Mouse (Mus musculus) CH12.LX (cell line): ENCODE results near the gene Slc38a10. TPM values are rescaled to one million over a fixed set of nuclear protein-coding genes. Genes with fewer than 3 reads are reported as not detected.

Source experiments
- DNase-seq: peaks from one replicate; pipeline ENCODE4 v3.0.0-alpha.2; 2013; ENCODE audit errors: extremely low read depth
- H3K27ac ChIP-seq: 2 replicates; pipeline ENCODE4 v1.5.1; 2012; ENCODE audit warnings: low read depth, mild to moderate bottlenecking, control low read depth, moderate library complexity; ENCODE audit not compliant: insufficient read depth
- H3K27me3 ChIP-seq: replicated peaks from 2 replicates; pipeline ENCODE3; 2012; ENCODE audit warnings: inconsistent platforms
- H3K36me3 ChIP-seq, 2 experiments: replicated peaks in 1 of 2; 2 replicates each; pipeline versions ENCODE3 to v1.6.1; 2012; ENCODE audit warnings: inconsistent platforms in 1 of 2, low read length in 1 of 2, mild to moderate bottlenecking in 1 of 2, mixed read lengths in 1 of 2, moderate library complexity in 1 of 2; ENCODE audit not compliant: control insufficient read depth in 1 of 2, insufficient read depth in 1 of 2
- H3K4me1 ChIP-seq, 2 experiments: 2 replicates each; pipeline ENCODE4 v1.6.1; 2012; ENCODE audit warnings: inconsistent platforms in 1 of 2, moderate library complexity in 1 of 2; ENCODE audit not compliant: insufficient read depth in 2 of 2, control insufficient read depth in 1 of 2
- H3K4me2 ChIP-seq: 2 replicates; pipeline ENCODE4 v1.6.1; 2012; ENCODE audit warnings: low read depth, mild to moderate bottlenecking, control low read depth; ENCODE audit not compliant: poor library complexity, insufficient read depth, severe bottlenecking
- H3K4me3 ChIP-seq, 3 experiments: fragments of 150-350 bp in 1 of 3; sonication (generic) in 1 of 3; replicated peaks in 1 of 3; 2 replicates each; pipeline versions ENCODE3 to v1.5.1; 2011 to 2012; ENCODE audit warnings: low read depth in 2 of 3, low read length in 2 of 3, mild to moderate bottlenecking in 2 of 3, moderate library complexity in 2 of 3, control low read depth in 1 of 3, improper control_type of control experiment in 1 of 3, inconsistent platforms in 1 of 3, mixed read lengths in 1 of 3; ENCODE audit not compliant: poor library complexity in 1 of 3
- H3K79me2 ChIP-seq: replicated peaks from 2 replicates; pipeline ENCODE4 v1.6.1; 2012; ENCODE audit warnings: mild to moderate bottlenecking, moderate library complexity; ENCODE audit not compliant: control insufficient read depth, poor library complexity, insufficient read depth, severe bottlenecking; ENCODE audit errors: extremely low read depth
- H3K9ac ChIP-seq: 2 replicates; pipeline ENCODE4 v1.6.1; 2012; ENCODE audit warnings: low read depth, mild to moderate bottlenecking, control low read depth, moderate library complexity; ENCODE audit not compliant: insufficient read depth
- H3K9me3 ChIP-seq: replicated peaks from 2 replicates; pipeline ENCODE3; 2012; ENCODE audit warnings: low read length, inconsistent platforms, mixed read lengths
- BHLHE40 ChIP-seq: IDR thresholded peaks from 2 replicates; pipeline ENCODE4 v1.6.1; 2011; ENCODE audit warnings: mild to moderate bottlenecking, low read depth, low read length, improper control_type of control experiment
- CHD2 ChIP-seq: IDR thresholded peaks from 2 replicates; pipeline ENCODE4 v1.6.1; 2011; ENCODE audit warnings: low read length, improper control_type of control experiment
- CTCF ChIP-seq, 2 experiments: IDR thresholded peaks in 1 of 2; conservative IDR thresholded peaks in 1 of 2; 2 replicates each; pipeline ENCODE4 v1.5.1; 2011 to 2012; ENCODE audit warnings: low read depth in 2 of 2, low read length in 2 of 2, improper control_type of control experiment in 1 of 2, inconsistent platforms in 1 of 2, mild to moderate bottlenecking in 1 of 2, moderate library complexity in 1 of 2
- E2F4 ChIP-seq: IDR thresholded peaks from 2 replicates; pipeline ENCODE4 v1.6.1; 2011; ENCODE audit warnings: low read depth, low read length, improper control_type of control experiment; ENCODE audit not compliant: insufficient replicate concordance
- EP300 ChIP-seq: IDR thresholded peaks from 2 replicates; pipeline ENCODE4 v1.6.1; 2011; ENCODE audit warnings: low read length, improper control_type of control experiment
- GABPA ChIP-seq: IDR thresholded peaks from 2 replicates; pipeline ENCODE4 v1.6.1; 2012; ENCODE audit warnings: low read depth, low read length, improper control_type of control experiment, inconsistent platforms; ENCODE audit not compliant: insufficient replicate concordance
- IRF4 ChIP-seq: IDR thresholded peaks from 2 replicates; pipeline ENCODE4 v1.6.1; 2014; ENCODE audit warnings: low read depth, mild to moderate bottlenecking, inconsistent platforms, low read length, improper control_type of control experiment
- JUN ChIP-seq: IDR thresholded peaks from 2 replicates; pipeline ENCODE4 v1.6.1; 2011; ENCODE audit warnings: low read depth, mild to moderate bottlenecking, low read length, improper control_type of control experiment, moderate library complexity; ENCODE audit not compliant: insufficient read depth
- JUND ChIP-seq: conservative IDR thresholded peaks from 2 replicates; pipeline ENCODE4 v1.6.1; 2011; ENCODE audit warnings: low read depth, low read length, improper control_type of control experiment
- KAT2A ChIP-seq: IDR thresholded peaks from 2 replicates; pipeline ENCODE4 v1.6.1; 2012; ENCODE audit warnings: low read length, improper control_type of control experiment, inconsistent platforms; ENCODE audit not compliant: insufficient replicate concordance
- MAZ ChIP-seq: IDR thresholded peaks from 2 replicates; pipeline ENCODE4 v1.6.1; 2012; ENCODE audit warnings: low read depth, mild to moderate bottlenecking, inconsistent platforms, low read length, improper control_type of control experiment, moderate library complexity
- MEF2A ChIP-seq: IDR thresholded peaks from 2 replicates; pipeline ENCODE4 v1.6.1; 2014; ENCODE audit warnings: low read depth, mild to moderate bottlenecking, inconsistent platforms, low read length, improper control_type of control experiment, borderline replicate concordance
- NELFE ChIP-seq: IDR thresholded peaks from 2 replicates; pipeline ENCODE4 v1.6.1; 2011; ENCODE audit warnings: low read depth, low read length, improper control_type of control experiment
- POLR2A ChIP-seq: IDR thresholded peaks from 2 replicates; pipeline ENCODE4 v1.6.1; 2011; ENCODE audit warnings: low read depth, mild to moderate bottlenecking, improper control_type of control experiment, low read length
- RCOR1 ChIP-seq: conservative IDR thresholded peaks from 2 replicates; pipeline ENCODE4 v1.6.1; 2012; ENCODE audit warnings: low read depth, mild to moderate bottlenecking, inconsistent platforms, low read length, improper control_type of control experiment
- TBP ChIP-seq: conservative IDR thresholded peaks from 2 replicates; pipeline ENCODE4 v1.6.1; 2011; ENCODE audit warnings: low read depth, low read length, improper control_type of control experiment
- USF1 ChIP-seq: IDR thresholded peaks from 2 replicates; pipeline ENCODE4 v1.6.1; 2014; ENCODE audit warnings: low read depth, mild to moderate bottlenecking, inconsistent platforms, low read length, improper control_type of control experiment
- USF2 ChIP-seq: conservative IDR thresholded peaks from 2 replicates; pipeline ENCODE4 v1.6.1; 2011; ENCODE audit warnings: low read depth, low read length, improper control_type of control experiment
- ZC3H11A ChIP-seq: IDR thresholded peaks from 2 replicates; pipeline ENCODE4 v1.6.1; 2012; ENCODE audit warnings: low read depth, mild to moderate bottlenecking, inconsistent platforms, low read length, improper control_type of control experiment
- ZMIZ1 ChIP-seq: IDR thresholded peaks from 2 replicates; pipeline ENCODE4 v1.6.1; 2012; ENCODE audit warnings: low read depth, mild to moderate bottlenecking, inconsistent platforms, low read length, improper control_type of control experiment
- dilution Hi-C: fragments of 300-500 bp; cut with MboI; formaldehyde crosslinking; loops from 2 replicates; pipeline ENCODE4 v1.14.3; 2020; ENCODE audit warnings: low sequenced_read_pairs; ENCODE audit not compliant: extremely low pct_unique_long_range_greater_than_20kb, extremely low pct_ligation_motif_present
- in situ Hi-C: fragments of 300-500 bp; cut with MboI; formaldehyde crosslinking; loops from 3 replicates; pipeline ENCODE4 v1.14.3; 2019; ENCODE audit warnings: low sequenced_read_pairs, low pct_ligation_motif_present, low pct_unique_long_range_greater_than_20kb, mixed read lengths
- polyA plus RNA-seq: library from polyadenylated mRNA; unstranded; fragments of >175 nt; gene quantifications from 2 replicates; pipeline ENCODE4 v1.2.1, GENCODE M21; 2012; ENCODE audit warnings: low read depth; ENCODE audit not compliant: insufficient read length
- total RNA-seq, 2 experiments: library from RNA; depleted of rRNA; stranded (reverse); fragments of 300-350 nt in 1 of 2; fragments of >200 nt in 1 of 2; gene quantifications; 2 replicates each; pipeline ENCODE4 v1.2.3; 2012 to 2014

Slc38a10 gene
- total and polyA plus RNA-seq, 3 experiments: 47.1 to 97.6 (median 75.6) TPM

DNA sequence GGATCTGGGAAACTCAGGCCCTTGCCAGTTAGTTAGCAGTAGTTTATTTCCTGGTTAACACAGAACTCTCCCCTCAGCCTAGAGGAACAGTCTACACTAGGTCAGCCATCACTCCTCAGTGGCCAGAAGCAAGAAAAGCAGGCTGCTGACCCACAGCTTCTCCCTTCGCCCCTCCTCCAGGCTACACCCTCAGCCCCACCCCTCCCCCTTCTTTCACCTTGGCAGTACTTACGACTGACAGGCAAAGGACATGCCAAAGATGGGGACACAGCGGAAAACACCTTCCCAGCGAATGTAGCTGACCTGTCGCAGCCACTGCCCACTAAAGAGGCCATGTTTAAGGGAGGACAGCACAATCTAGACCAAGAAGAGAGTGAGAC, 13.5 kb downstream of the Slc38a10 start:
- H3K9me3 ChIP-seq: no peaks in the 10 kb centered on the region
- no peak for TF ChIP-seq BHLHE40
- H3K27ac ChIP-seq: no peak overlapping the region
- no peak overlapping the region for H3K9ac ChIP-seq
- in situ Hi-C loops: no loop called here
- H3K79me2 ChIP-seq: no peaks in the 10 kb centered on the region
- no peak overlapping the region for H3K4me2 ChIP-seq
- no peak overlapping the region for H3K4me3 ChIP-seq
- peaks cover 0 to 21% of the 10 kb centered on the region in 2 experiments; a peak in 2 of 4 replicates for H3K4me1 ChIP-seq
- no peak for DNase-seq
- H3K27me3 ChIP-seq: no peaks in the 10 kb centered on the region
- peaks cover 68 to 91% of the 10 kb centered on the region in 2 experiments for H3K36me3 ChIP-seq
- dilution Hi-C loops: no loop called here

DNA sequence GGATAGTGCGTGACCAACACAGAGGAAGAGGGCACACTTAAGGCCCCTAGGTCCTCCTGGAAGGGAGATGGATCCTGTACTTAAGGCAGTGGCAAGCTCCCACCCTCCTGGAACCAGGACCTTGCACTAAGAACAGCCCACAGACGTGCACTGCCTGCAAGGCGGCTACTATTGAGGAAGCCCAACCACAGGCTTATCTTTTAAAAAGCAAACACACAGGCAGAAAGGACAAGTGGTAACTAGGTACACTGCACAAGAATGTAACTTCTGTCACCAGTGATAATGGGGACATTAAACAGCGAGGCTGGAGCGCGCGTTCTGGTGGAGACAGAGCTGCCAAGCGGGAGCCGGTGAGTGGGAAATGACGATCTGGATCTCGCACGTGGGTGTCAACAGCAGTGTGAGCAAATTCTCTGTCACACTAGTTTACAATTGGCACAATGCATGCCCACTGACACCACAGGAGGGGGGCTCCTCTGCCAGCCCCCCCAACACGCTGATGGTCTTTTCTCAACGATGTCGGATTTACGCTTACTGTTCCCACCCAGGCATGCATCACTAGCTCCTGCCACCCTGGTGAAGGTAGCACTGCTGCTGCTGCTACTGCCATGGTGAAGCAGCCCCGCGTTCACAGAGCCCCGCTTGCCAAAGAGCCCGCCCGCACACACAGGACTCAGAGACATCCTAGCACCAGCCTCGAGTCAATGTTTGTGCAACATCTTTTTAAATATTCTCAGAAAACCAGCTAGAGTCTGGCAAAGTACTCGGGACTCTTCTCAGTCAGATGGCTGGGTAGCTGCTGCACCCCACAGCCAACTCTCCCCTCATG, 14.1 kb downstream of the Slc38a10 start:
- in situ Hi-C loops: no loop called here
- no peak overlapping the region for H3K4me3 ChIP-seq
- peaks cover 0 to 15% of the 10 kb centered on the region in 2 experiments; a peak in 2 of 4 replicates for H3K4me1 ChIP-seq

GRCm38 (mm10) chr11:120136195-120136594, 15.0 kb downstream of the Slc38a10 start:
- H3K4me2 ChIP-seq: no peak overlapping the region
- peaks cover 80 to 93% of the 10 kb centered on the region in 2 experiments for H3K36me3 ChIP-seq
- H3K27ac ChIP-seq: no peak overlapping the region

More for the DNA sequence above, 14.1 kb downstream of the Slc38a10 start:
- dilution Hi-C loops: no loop called here
- Histone ChIP-seq H3K9me3 (no peaks in the 10 kb centered on the region), H3K79me2 (no peaks in the 10 kb centered on the region), H3K27ac (no peak overlapping the region), H3K9ac (no peak overlapping the region), H3K36me3 (peaks cover 74 to 91% of the 10 kb centered on the region in 2 experiments), H3K27me3 (no peaks in the 10 kb centered on the region), H3K4me2 (no peak overlapping the region)
- no peak for DNase-seq
- TF ChIP-seq MEF2A (no peak), NELFE (no peak), GABPA (no peak)

More at GRCm38 (mm10) chr11:120136195-120136594, 15.0 kb downstream of the Slc38a10 start:
- DNase-seq: no peak
- in situ Hi-C loops (no loop called here), dilution Hi-C loops (no loop called here)
- TF ChIP-seq E2F4 (no peak), NELFE (no peak), CHD2 (no peak), MAZ (no peak), TBP (no peak), BHLHE40 (no peak), GABPA (no peak), JUND (no peak), JUN (no peak), USF1 (no peak), POLR2A (no peak), IRF4 (no peak), CTCF (conservative IDR thresholded peaks at IDR 0.05 in 1 of 2, IDR thresholded peaks at IDR 0.05 in 1 of 2; ENCODE audit: low read depth in 2 of 2, low read length in 2 of 2) (no peak), KAT2A (no peak), EP300 (no peak), RCOR1 (no peak), ZMIZ1 (no peak), USF2 (no peak), ZC3H11A (no peak)
- Histone ChIP-seq H3K4me3 (no peak overlapping the region), H3K9me3 (no peaks in the 10 kb centered on the region), H3K9ac (no peak overlapping the region), H3K4me1 (peaks cover 0 to 14% of the 10 kb centered on the region in 2 experiments; a peak in 2 of 4 replicates), H3K79me2 (no peaks in the 10 kb centered on the region), H3K27me3 (no peaks in the 10 kb centered on the region)
